Mouse (Mus musculus): ENCODE data around the gene Itpkb.

GRCm38 (mm10) chr1:180421165-180421909 lies 91.1 kb downstream of the Itpkb start:
- TF ChIP-seq POLR2A (IDR thresholded peaks at IDR 0.05; ENCODE audit: extremely low read depth, insufficient read depth, low read length) (no peak), CTCF (IDR thresholded peaks at IDR 0.05; ENCODE audit: extremely low read depth, insufficient read depth, low read length) (no peak)

Measured in cortical plate, adult 2 months (tissue).